Mouse (Mus musculus): ENCODE measurements around the gene Fgfr2. TPM values are rescaled to one million over a fixed set of nuclear protein-coding genes. Genes with fewer than 3 reads are reported as not detected.
"Not testable (repeated sequence)": the region's sequence is repeated elsewhere in the genome, so short reads cannot be mapped to it uniquely, and the experiment has no call there.

Gene Fgfr2
- polyA plus RNA-seq, 1 experiment from 2014 or later: 99.3 TPM

GRCm38 (mm10) chr7:130603556-130603955 lies 2519.6 kb downstream of the Fgfr2 start:
- 90% methylated on average over 5 of the region's 5 CpGs for WGBS
- H3K27ac ChIP-seq (replicated peaks): no peak overlapping the region
- H3K36me3 ChIP-seq: no peaks in the 10 kb centered on the region
- H3K4me3 ChIP-seq: no peak overlapping the region
- no peaks in the 10 kb centered on the region for H3K27me3 ChIP-seq (ENCODE audit: low read depth, poor library complexity, severe bottlenecking)
- DNase-seq (ENCODE audit: low spot score): no peak
- no peaks in the 10 kb centered on the region for H3K4me1 ChIP-seq
- H3K9me3 ChIP-seq (replicated peaks): no peaks in the 10 kb centered on the region

GRCm38 (mm10) chr7:130602804-130603203 lies 2520.3 kb downstream of the Fgfr2 start:
- Histone ChIP-seq H3K36me3 (no peaks in the 10 kb centered on the region), H3K9me3 (replicated peaks) (no peaks in the 10 kb centered on the region), H3K27ac (replicated peaks) (no peak overlapping the region), H3K4me3 (no peak overlapping the region), H3K4me1 (peaks cover 3% of the 10 kb centered on the region; the same call in 1 of the 2 replicates), H3K27me3 (ENCODE audit: low read depth, poor library complexity, severe bottlenecking) (no peaks in the 10 kb centered on the region)
- 88% methylated on average over 1 of the region's 1 CpGs for WGBS
- DNase-seq (ENCODE audit: low spot score): no peak

DNA sequence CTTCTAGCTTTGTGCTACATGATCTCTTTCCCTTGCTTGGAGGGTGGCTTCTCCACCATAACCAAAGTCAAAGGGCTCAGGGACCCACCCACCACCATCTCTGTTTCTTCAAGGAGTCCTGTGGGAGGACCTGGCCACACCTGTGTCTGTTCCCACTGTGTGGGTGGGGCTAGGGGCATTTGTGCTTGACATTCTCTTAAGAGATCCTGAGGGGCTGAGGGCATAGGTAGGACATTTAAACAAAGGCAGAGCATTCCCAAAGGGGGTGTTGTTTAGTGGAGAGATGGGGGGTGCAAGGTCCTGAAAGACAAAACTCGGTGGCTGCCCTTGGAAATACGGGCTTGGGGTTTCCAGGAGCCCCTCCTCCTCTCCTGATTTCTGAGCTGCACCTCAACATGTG lies 2522.6 kb downstream of the Fgfr2 start:
- no peaks in the 10 kb centered on the region for H3K27me3 ChIP-seq (ENCODE audit: low read depth, poor library complexity, severe bottlenecking)
- 72% methylated on average over 2 of the region's 2 CpGs for WGBS
- H3K27ac ChIP-seq (replicated peaks): no peak overlapping the region
- no peaks in the 10 kb centered on the region for H3K9me3 ChIP-seq (replicated peaks)
- H3K4me1 ChIP-seq: peaks cover 18% of the 10 kb centered on the region
- no peak for DNase-seq (ENCODE audit: low spot score)
- H3K36me3 ChIP-seq: no peaks in the 10 kb centered on the region
- no peak overlapping the region for H3K4me3 ChIP-seq

DNA sequence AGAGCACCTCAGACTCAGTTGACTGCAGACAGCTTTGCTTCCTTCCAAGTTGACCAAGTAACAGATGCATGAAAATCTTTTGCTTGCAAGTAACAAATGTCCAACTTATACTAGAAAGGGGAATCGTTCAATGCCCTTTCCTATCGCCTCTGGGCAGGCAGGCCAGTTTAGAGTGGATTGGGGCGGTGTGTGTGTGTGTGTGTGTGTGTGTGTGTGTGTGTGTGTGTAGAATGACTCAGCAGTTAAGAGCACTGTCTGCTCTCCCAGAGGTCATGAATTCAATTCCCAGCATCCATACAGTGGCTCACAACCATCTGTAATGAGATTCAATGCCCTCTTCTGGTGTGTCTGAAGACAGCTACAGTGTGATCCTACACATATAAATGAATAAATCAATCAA lies 2523.1 kb downstream of the Fgfr2 start:
- Histone ChIP-seq H3K27me3 (ENCODE audit: low read depth, poor library complexity, severe bottlenecking) (no peaks in the 10 kb centered on the region), H3K9me3 (replicated peaks) (no peaks in the 10 kb centered on the region), H3K27ac (replicated peaks) (no peak overlapping the region), H3K36me3 (no peaks in the 10 kb centered on the region), H3K4me3 (no peak overlapping the region), H3K4me1 (peaks cover 18% of the 10 kb centered on the region)
- DNase-seq (ENCODE audit: low spot score): no peak
- WGBS: 96% methylated on average over 3 of the region's 3 CpGs

DNA sequence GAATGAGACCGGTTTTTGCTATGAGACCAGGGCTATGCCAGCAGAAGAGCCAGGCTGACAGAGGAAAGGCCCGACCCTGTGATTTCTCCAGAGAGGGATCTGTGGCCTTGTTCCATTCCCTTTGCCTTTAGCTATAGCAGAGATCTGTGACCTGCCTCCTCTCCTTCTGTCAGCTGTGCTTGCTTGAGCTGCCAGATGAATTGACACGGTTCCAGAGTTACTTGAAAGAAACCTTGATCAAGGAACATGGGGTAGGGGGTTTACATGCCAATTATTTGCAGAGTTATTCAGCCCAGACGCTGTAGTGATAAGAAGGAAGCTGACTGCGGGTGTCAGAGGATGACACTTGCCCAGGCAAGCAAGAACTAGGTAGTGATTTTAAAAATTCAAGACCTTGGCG lies 2525.6 kb downstream of the Fgfr2 start:
- DNase-seq (ENCODE audit: low spot score): no peak
- Histone ChIP-seq H3K9me3 (replicated peaks) (no peaks in the 10 kb centered on the region), H3K27me3 (ENCODE audit: low read depth, poor library complexity, severe bottlenecking) (no peaks in the 10 kb centered on the region), H3K4me3 (no peak overlapping the region), H3K4me1 (peaks cover 22% of the 10 kb centered on the region), H3K36me3 (no peaks in the 10 kb centered on the region), H3K27ac (replicated peaks) (peak overlapping the region; percentile 13; the same call in 1 of the 2 replicates)
- WGBS: 69% methylated on average over 6 of the region's 6 CpGs

DNA sequence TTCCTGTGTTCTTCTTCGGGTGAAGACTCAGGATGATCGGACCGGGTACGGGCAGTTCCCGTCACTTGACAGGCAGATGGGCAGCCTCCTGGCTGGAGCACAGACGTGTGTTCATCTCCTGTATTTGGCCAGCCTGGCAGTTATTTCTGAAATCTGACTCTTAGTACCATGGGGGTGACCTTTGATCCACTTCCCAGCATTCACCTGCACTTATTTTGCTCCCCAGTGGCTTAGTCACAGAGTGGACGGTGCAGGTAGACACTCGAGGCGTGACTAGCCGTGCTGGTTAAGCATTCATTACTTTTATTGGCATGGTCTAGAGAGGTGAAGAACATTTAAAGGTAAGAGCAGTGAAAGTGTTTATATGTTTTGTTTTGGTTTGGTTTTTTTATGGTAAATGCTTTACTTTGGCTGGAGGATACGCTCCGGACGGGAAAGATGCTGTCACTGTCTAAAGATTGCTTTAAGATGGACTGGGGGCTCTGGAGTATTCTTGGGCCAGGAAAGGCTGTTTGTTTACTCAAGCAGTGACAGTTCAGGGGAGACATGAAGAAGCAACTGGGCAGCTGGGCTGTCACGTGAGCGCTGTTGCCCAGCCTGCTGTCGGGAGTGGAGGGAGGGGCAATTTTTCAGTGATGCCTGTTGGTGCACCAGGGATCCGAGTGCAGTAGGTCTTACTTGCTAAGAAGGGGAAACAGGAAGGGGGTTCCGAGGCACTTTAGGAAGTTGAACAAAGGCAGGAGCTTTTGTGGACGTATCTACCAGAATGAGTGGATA lies 2526.9 kb downstream of the Fgfr2 start:
- Histone ChIP-seq H3K4me1 (peaks cover 22% of the 10 kb centered on the region), H3K27ac (replicated peaks) (peak overlapping the region; percentile 2; the same call in 1 of the 2 replicates)
- DNase-seq (ENCODE audit: low spot score); H3K9me3 ChIP-seq (replicated peaks); H3K27me3 ChIP-seq (ENCODE audit: low read depth, poor library complexity, severe bottlenecking); H3K4me3 ChIP-seq; H3K36me3 ChIP-seq: not testable (repeated sequence)
- 64% methylated on average over 9 of the region's 19 CpGs for WGBS

DNA sequence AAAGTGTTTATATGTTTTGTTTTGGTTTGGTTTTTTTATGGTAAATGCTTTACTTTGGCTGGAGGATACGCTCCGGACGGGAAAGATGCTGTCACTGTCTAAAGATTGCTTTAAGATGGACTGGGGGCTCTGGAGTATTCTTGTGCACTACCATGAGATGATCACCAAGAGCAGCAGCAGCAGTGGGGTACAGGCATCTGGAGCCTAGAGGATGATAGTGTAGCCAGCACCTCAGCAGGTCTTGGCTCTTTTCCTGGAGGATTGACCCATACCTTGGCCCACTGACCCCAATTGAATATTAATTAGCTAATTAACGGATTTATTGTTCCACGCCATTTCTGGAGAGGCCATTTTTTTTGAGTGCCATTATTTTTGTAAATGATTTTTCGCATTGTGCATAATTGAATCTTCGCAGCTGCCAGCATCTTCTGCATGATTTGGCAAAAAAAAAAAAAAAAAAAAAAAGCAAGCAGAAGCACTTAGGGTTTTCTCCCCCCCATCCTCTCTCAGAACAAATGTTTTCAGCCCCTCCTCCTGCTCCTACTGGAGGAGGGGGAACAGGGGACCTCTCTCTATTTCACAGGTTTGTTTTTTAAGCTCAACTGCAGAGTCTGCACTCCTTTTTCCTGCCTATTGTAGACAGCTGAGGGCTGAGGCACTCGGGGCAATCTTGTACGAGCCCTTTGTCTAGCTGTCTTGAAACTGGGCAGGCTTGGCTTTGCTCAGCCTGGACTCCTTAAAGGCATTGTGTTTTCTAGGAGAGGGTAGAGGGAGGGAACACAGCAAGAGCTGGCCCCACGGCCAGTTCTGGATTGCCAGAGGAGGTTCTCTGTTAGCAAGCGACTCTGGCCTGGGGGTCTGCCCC lies 2529.5 kb downstream of the Fgfr2 start:
- Histone ChIP-seq H3K27ac (replicated peaks) (peak overlapping the region; percentile 65; the same call in 1 of the 2 replicates), H3K4me1 (peaks cover 42% of the 10 kb centered on the region)
- DNase-seq (ENCODE audit: low spot score); H3K9me3 ChIP-seq (replicated peaks); H3K36me3 ChIP-seq; H3K27me3 ChIP-seq (ENCODE audit: low read depth, poor library complexity, severe bottlenecking); H3K4me3 ChIP-seq: not testable (repeated sequence)
- 53% methylated on average over 8 of the region's 11 CpGs for WGBS

DNA sequence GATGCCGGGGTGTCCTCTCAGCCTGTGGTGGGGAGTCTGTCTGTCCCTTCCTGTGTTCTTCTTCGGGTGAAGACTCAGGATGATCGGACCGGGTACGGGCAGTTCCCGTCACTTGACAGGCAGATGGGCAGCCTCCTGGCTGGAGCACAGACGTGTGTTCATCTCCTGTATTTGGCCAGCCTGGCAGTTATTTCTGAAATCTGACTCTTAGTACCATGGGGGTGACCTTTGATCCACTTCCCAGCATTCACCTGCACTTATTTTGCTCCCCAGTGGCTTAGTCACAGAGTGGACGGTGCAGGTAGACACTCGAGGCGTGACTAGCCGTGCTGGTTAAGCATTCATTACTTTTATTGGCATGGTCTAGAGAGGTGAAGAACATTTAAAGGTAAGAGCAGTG lies 2530.2 kb downstream of the Fgfr2 start:
- DNase-seq (ENCODE audit: low spot score); H3K4me3 ChIP-seq; H3K9me3 ChIP-seq (replicated peaks); H3K36me3 ChIP-seq; H3K27me3 ChIP-seq (ENCODE audit: low read depth, poor library complexity, severe bottlenecking); H3K27ac ChIP-seq (replicated peaks): not testable (repeated sequence)
- no CpG with 5 or more reads among the region's 11 CpGs for WGBS
- peaks cover 39% of the 10 kb centered on the region for H3K4me1 ChIP-seq

DNA sequence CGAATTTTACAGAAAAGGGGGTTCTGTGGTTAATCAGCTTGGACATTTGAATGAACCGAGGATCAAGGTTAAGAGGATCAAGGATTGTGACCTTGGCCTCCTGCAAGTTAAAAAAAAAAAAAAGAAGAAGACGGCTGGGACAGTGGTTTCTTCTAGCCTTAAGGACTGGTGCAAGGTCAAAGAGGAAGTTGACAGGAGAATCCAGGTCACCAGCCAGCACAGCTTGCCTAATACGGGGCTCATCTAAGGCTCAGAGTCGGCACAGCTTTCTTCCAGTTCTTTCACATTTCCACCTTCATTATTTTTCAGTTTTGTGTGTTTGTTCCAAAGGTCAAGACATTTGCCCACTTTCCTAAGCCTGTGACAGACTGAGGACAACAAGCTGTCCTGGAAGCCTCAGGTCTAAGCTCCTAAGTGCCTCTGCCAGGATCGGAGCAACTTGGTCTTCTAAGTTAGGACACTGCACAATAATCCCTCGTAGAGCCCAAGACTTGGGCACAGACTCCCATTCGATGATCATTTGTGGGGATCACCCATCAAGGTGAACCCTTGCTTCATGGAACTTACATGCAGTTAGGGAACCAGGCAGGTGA lies 2532.2 kb downstream of the Fgfr2 start:
- Histone ChIP-seq H3K4me1 (peaks cover 24% of the 10 kb centered on the region), H3K4me3 (no peak overlapping the region), H3K27me3 (ENCODE audit: low read depth, poor library complexity, severe bottlenecking) (peaks cover 5% of the 10 kb centered on the region; the same call in 1 of the 2 replicates), H3K36me3 (no peaks in the 10 kb centered on the region), H3K27ac (replicated peaks) (peak overlapping the region; percentile 78), H3K9me3 (replicated peaks) (no peaks in the 10 kb centered on the region)
- no peak for DNase-seq (ENCODE audit: low spot score)
- WGBS: 59% methylated on average over 8 of the region's 8 CpGs

DNA sequence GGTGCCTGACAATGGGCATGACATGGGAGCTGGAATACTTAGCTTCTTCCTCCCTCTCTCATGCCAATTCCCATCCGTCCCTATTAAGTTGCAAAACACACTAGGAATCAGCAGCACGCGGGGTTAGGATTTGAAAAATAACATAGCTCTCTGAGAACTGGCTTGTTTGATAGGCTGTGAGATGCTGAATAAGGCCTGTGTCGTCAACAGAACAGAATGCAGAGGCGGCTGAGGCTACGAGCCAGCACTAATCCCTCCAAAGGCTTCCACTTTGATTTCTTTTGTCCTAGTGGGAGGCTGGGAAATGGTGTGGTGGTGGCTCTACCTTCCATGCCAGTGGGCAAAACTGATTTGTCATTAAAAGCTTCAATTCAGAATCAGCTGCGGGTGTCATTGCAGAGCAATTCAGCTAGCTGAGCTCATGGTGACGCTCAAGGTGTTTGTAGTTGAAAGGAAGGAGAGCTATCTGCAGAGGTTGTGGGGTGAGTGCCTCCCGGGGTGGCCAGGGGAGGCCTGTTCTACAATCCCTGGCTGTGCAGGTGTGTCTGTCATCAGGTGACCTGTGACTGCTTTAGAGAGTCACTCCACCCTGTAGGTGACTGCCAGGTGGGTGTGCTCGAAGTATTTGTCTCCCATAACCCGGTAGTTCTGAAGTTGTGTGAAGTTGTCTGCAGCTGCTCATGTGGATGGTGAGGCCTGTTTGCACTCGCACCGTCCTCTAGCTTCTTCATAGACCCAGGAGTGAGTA lies 2532.9 kb downstream of the Fgfr2 start:
- H3K4me3 ChIP-seq: no peak overlapping the region

DNA sequence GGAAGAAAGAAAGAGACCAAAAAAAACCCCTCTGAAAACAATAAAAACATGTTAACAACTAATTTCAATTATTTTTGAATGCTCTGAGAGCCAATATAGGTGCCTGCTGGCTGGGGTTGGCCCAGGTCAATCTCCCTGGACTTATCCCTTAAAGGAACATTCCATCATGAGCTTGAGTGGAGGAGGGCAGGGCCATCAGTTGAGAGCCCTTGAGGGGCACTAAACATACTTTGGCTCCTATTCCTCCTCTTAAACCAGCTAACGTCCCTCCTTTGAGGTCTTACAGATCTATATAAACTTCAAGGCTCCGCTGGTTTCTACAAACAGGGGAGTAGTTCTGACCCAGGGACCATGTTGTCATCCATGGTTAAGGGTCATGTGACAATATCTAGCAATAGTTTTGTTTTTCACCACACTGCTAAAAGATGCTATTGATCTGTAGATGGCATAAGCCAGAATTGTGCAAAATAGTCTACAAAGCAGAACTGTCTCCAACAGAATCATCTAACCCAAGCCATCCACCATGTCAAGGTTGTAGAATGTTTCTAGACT lies 2536.6 kb downstream of the Fgfr2 start:
- Histone ChIP-seq H3K27me3 (ENCODE audit: low read depth, poor library complexity, severe bottlenecking) (peaks cover 5% of the 10 kb centered on the region; the same call in 1 of the 2 replicates), H3K27ac (replicated peaks) (no peak overlapping the region), H3K4me1 (peaks cover 20% of the 10 kb centered on the region), H3K36me3 (no peaks in the 10 kb centered on the region), H3K4me3 (no peak overlapping the region), H3K9me3 (replicated peaks) (no peaks in the 10 kb centered on the region)
- no peak for DNase-seq (ENCODE audit: low spot score)
- 84% methylated on average over 2 of the region's 2 CpGs for WGBS

More for the DNA sequence above, 2532.9 kb downstream of the Fgfr2 start:
- Histone ChIP-seq H3K36me3 (no peaks in the 10 kb centered on the region), H3K27ac (replicated peaks) (peak overlapping the region; percentile 78), H3K4me1 (peaks cover 24% of the 10 kb centered on the region), H3K27me3 (ENCODE audit: low read depth, poor library complexity, severe bottlenecking) (peaks cover 5% of the 10 kb centered on the region; the same call in 1 of the 2 replicates), H3K9me3 (replicated peaks) (no peaks in the 10 kb centered on the region)
- DNase-seq (ENCODE audit: low spot score): peak; percentile 30
- WGBS: 40% methylated on average over 13 of the region's 13 CpGs

- Histone ChIP-seq H3K36me3 (no peaks in the 10 kb centered on the region), H3K27me3 (ENCODE audit: low read depth, poor library complexity, severe bottlenecking) (no peaks in the 10 kb centered on the region), H3K9me3 (replicated peaks) (no peaks in the 10 kb centered on the region), H3K27ac (replicated peaks) (no peak overlapping the region), H3K4me1 (peaks cover 16% of the 10 kb centered on the region), H3K4me3 (no peak overlapping the region)
- no peak for DNase-seq (ENCODE audit: low spot score)
- WGBS: 90% methylated on average over 5 of the region's 5 CpGs
These were observed 2544.5 kb downstream of the Fgfr2 start for GRCm38 (mm10) chr7:130578607-130579006.
